Mouse (Mus musculus): ENCODE data around the gene Trrap. TPM values are rescaled to one million over a fixed set of nuclear protein-coding genes. Genes with fewer than 3 reads are reported as not detected.

The Trrap gene
- polyA plus RNA-seq, 1 experiment from 2014 or later = 80.4 TPM

DNA sequence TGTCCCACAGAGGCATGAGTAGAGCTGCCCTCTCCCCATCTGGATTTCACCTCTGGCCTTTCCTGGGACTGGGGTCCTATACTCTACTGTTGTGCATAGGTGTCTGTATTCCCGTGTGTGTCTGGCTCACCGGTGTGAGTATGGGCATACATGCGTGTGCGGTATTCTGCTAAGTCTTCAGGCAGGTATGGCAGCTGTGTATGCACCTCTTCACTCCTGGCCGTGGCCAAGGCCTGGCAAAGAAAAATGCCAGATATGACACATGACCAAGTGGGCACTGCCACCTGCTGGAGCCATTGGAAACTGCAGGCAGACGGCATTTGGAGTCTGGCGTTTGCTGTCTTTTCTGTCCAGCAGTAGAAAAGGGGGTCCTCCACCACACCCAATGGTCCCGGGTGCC is 32.6 kb upstream of the Trrap start:
- Histone ChIP-seq H3K4me2 (ENCODE audit: low read length) (no peak overlapping the region), H3K36me3 (ENCODE audit: control insufficient read depth, insufficient read depth) (no peaks in the 10 kb centered on the region), H3K9me3 (ENCODE audit: control insufficient read depth, low read length) (no peaks in the 10 kb centered on the region), H3K4me3 (replicated peaks; ENCODE audit: low read length) (no peak overlapping the region), H3K9ac (replicated peaks; ENCODE audit: low read depth, low read length) (no peak overlapping the region), H3K4me1 (replicated peaks; ENCODE audit: control insufficient read depth, insufficient read depth, low read length) (no peaks in the 10 kb centered on the region), H3K27ac (ENCODE audit: low read length) (no peak overlapping the region), H3K27me3 (replicated peaks; ENCODE audit: control insufficient read depth, insufficient read depth, low read length) (no peaks in the 10 kb centered on the region)
- peak; percentile 55 for ATAC-seq
- 27% methylated on average over 8 of the region's 8 CpGs for WGBS

DNA sequence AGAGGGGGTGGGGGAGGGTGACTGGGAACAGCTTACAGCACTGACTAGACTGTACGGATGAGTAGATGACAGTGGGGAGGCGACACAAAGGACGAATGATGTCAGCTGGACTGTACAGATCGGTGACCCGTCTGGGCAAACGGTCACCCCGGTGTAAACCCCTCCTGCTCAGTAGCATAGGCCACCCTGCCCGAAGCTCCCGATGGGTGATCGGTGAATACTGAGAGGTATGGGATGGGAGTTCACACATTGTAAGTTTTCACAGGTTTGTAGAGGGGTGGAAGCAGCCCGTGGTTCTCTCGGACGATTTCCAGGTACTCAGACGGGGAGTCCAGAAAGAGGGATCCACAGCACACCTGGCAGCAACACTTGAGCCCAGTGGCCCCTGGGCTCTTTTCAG is 30.4 kb upstream of the Trrap start:
- Histone ChIP-seq H3K4me2 (ENCODE audit: low read length) (no peak overlapping the region), H3K9ac (replicated peaks; ENCODE audit: low read depth, low read length) (no peak overlapping the region), H3K9me3 (ENCODE audit: control insufficient read depth, low read length) (no peaks in the 10 kb centered on the region), H3K4me3 (replicated peaks; ENCODE audit: low read length) (no peak overlapping the region), H3K36me3 (ENCODE audit: control insufficient read depth, insufficient read depth) (no peaks in the 10 kb centered on the region), H3K4me1 (replicated peaks; ENCODE audit: control insufficient read depth, insufficient read depth, low read length) (no peaks in the 10 kb centered on the region), H3K27ac (ENCODE audit: low read length) (no peak overlapping the region), H3K27me3 (replicated peaks; ENCODE audit: control insufficient read depth, insufficient read depth, low read length) (no peaks in the 10 kb centered on the region)
- no peak for ATAC-seq
- WGBS = 91% methylated on average over 14 of the region's 14 CpGs

DNA sequence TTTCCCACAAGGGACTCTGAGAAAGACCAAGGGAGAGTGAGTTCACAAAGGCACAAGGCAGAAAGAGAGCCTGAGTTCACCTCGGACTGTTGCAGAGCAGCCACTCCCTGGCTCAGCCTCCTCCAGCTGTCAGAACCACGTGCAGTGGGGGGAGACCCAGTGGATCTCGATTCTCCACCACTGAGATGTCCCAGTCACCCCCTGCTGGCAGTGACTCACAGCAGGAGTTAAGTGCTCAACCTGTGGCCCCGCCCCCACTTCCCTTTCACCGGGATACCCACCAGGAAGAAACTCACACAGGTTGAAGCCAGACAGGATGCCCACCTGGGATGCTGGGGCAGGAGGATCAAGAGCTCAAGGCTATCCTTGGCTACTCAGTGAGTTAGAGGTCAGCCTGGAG is 15.1 kb upstream of the Trrap start:
- no peak for ATAC-seq

DNA sequence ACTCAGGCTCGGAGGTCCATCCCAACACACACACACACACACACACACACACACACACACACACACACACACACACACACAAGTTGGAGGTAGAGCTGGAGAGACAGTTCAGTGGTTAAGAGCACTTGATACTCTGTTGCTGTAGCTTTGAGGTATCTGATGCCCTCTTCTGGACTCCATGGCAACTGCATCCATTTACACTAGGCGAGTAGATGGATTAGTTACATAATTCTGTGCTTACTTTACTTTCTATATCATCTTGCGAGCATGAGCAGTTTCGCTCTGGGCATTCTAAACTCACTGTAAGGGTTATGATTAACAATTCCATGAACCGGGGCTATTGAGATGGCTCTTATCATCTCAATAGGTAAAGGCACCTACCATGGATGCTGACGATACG is 14.5 kb upstream of the Trrap start:
- no peak overlapping the region for H3K9ac ChIP-seq (replicated peaks; ENCODE audit: low read depth, low read length)
- H3K27ac ChIP-seq (ENCODE audit: low read length) = no peak overlapping the region
- no peak overlapping the region for H3K4me3 ChIP-seq (replicated peaks; ENCODE audit: low read length)
- no peaks in the 10 kb centered on the region for H3K4me1 ChIP-seq (replicated peaks; ENCODE audit: control insufficient read depth, insufficient read depth, low read length)
- H3K4me2 ChIP-seq (ENCODE audit: low read length) = no peak overlapping the region
- ATAC-seq = no peak
- no peaks in the 10 kb centered on the region for H3K9me3 ChIP-seq (ENCODE audit: control insufficient read depth, low read length)
- no peaks in the 10 kb centered on the region for H3K27me3 ChIP-seq (replicated peaks; ENCODE audit: control insufficient read depth, insufficient read depth, low read length)
- H3K36me3 ChIP-seq (ENCODE audit: control insufficient read depth, insufficient read depth) = 0 out of 2 replicates have a peak, but pooled peaks cover 2% of the 10 kb centered on the region
- WGBS = 66% methylated on average over 7 of the region's 7 CpGs

More for the DNA sequence above, 15.1 kb upstream of the Trrap start:
- no peaks in the 10 kb centered on the region for H3K4me1 ChIP-seq (replicated peaks; ENCODE audit: control insufficient read depth, insufficient read depth, low read length)
- H3K36me3 ChIP-seq (ENCODE audit: control insufficient read depth, insufficient read depth) = 0 out of 2 replicates have a peak, but pooled peaks cover 2% of the 10 kb centered on the region
- H3K27ac ChIP-seq (ENCODE audit: low read length) = no peak overlapping the region
- 30% methylated on average over 5 of the region's 5 CpGs for WGBS
- no peaks in the 10 kb centered on the region for H3K9me3 ChIP-seq (ENCODE audit: control insufficient read depth, low read length)
- H3K9ac ChIP-seq (replicated peaks; ENCODE audit: low read depth, low read length) = no peak overlapping the region
- no peaks in the 10 kb centered on the region for H3K27me3 ChIP-seq (replicated peaks; ENCODE audit: control insufficient read depth, insufficient read depth, low read length)
- no peak overlapping the region for H3K4me2 ChIP-seq (ENCODE audit: low read length)
- H3K4me3 ChIP-seq (replicated peaks; ENCODE audit: low read length) = no peak overlapping the region

DNA sequence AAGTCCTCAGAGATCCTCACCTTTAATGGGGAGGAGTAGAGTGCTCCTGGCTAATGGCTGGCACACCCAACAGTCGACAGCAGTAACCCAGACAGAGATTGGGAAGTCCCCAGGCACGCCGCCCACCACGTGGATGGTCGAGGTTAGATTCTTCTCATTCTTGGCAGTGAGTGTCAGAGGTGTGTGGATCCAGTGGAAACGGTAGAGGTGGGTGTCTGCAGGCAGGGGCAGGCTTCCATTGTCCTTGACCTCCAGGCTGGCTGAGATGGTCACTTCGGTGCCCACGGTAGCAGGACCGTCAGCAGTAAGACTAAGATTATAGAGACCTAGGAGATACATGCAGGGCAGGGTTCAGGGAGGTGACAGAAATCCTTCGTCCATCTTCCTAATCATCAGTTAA is 12.3 kb upstream of the Trrap start:
- no peak overlapping the region for H3K4me2 ChIP-seq (ENCODE audit: low read length)
- ATAC-seq = no peak

DNA sequence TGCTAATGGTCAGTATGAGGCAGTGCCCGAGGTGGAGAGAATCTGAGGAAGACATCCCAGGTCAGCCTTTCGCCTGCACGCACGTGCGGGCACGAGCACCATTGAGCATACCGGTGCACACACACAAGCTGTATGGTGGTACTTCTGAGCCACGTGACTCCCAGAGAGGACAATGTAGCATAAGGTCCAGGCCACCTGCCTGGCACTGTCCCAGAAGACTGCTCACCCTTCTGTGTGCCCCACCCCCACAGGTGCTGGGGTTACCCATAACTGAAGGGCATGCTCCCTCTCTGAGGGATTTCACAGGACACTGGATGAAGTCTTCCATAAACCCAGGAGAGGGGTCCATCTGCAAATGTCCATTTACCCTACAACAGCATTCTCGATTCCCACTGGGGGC is 10.1 kb upstream of the Trrap start:
- no peak overlapping the region for H3K9ac ChIP-seq (replicated peaks; ENCODE audit: low read depth, low read length)
- no peaks in the 10 kb centered on the region for H3K9me3 ChIP-seq (ENCODE audit: control insufficient read depth, low read length)
- 85% methylated on average over 9 of the region's 9 CpGs for whole genome bisulfite sequencing
- ATAC-seq = no peak
- H3K4me1 ChIP-seq (replicated peaks; ENCODE audit: control insufficient read depth, insufficient read depth, low read length) = peaks cover 12% of the 10 kb centered on the region
- H3K27ac ChIP-seq (ENCODE audit: low read length) = no peak overlapping the region
- H3K36me3 ChIP-seq (ENCODE audit: control insufficient read depth, insufficient read depth) = no peaks in the 10 kb centered on the region
- no peak overlapping the region for H3K4me3 ChIP-seq (replicated peaks; ENCODE audit: low read length)
- H3K4me2 ChIP-seq (ENCODE audit: low read length) = no peak overlapping the region
- no peaks in the 10 kb centered on the region for H3K27me3 ChIP-seq (replicated peaks; ENCODE audit: control insufficient read depth, insufficient read depth, low read length)

More for the DNA sequence above, 12.3 kb upstream of the Trrap start:
- H3K4me3 ChIP-seq (replicated peaks; ENCODE audit: low read length) = no peak overlapping the region
- H3K36me3 ChIP-seq (ENCODE audit: control insufficient read depth, insufficient read depth) = no peaks in the 10 kb centered on the region
- H3K9me3 ChIP-seq (ENCODE audit: control insufficient read depth, low read length) = no peaks in the 10 kb centered on the region
- no peaks in the 10 kb centered on the region for H3K27me3 ChIP-seq (replicated peaks; ENCODE audit: control insufficient read depth, insufficient read depth, low read length)
- H3K9ac ChIP-seq (replicated peaks; ENCODE audit: low read depth, low read length) = no peak overlapping the region
- 82% methylated on average over 10 of the region's 10 CpGs for WGBS
- H3K27ac ChIP-seq (ENCODE audit: low read length) = no peak overlapping the region
- peaks cover 10% of the 10 kb centered on the region for H3K4me1 ChIP-seq (replicated peaks; ENCODE audit: control insufficient read depth, insufficient read depth, low read length)

DNA sequence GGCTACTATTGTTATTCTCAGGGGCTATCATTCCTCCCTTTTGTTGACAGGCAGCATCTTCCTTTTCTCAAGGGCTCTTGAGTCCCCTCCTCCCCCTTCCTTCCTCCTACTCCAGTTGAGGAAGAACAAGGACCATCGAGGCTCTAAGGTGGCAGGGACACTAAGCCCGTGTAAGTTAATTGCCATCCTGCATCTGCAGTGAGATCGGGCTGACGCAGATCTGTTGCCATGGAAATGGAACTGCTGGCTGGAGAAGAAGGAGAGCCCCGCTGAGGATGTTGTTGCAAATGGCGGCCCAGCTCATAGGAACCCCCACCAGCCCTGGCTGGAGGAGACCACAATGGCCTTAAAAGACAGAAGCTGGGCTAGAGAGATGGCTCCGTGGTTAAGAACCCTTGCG is 9.1 kb upstream of the Trrap start:
- 5% methylated on average over 8 of the region's 8 CpGs for WGBS
- no peaks in the 10 kb centered on the region for H3K9me3 ChIP-seq (ENCODE audit: control insufficient read depth, low read length)
- H3K4me2 ChIP-seq (ENCODE audit: low read length) = peak overlapping the region; percentile 33
- peak overlapping the region; percentile 3; the same call in 1 of the 2 replicates for H3K4me3 ChIP-seq (replicated peaks; ENCODE audit: low read length)
- H3K27ac ChIP-seq (ENCODE audit: low read length) = peak overlapping the region; percentile 60
- ATAC-seq = peak; percentile 46
- no peaks in the 10 kb centered on the region for H3K36me3 ChIP-seq (ENCODE audit: control insufficient read depth, insufficient read depth)
- H3K4me1 ChIP-seq (replicated peaks; ENCODE audit: control insufficient read depth, insufficient read depth, low read length) = peaks cover 12% of the 10 kb centered on the region
- no peaks in the 10 kb centered on the region for H3K27me3 ChIP-seq (replicated peaks; ENCODE audit: control insufficient read depth, insufficient read depth, low read length)
- H3K9ac ChIP-seq (replicated peaks; ENCODE audit: low read depth, low read length) = no peak overlapping the region

DNA sequence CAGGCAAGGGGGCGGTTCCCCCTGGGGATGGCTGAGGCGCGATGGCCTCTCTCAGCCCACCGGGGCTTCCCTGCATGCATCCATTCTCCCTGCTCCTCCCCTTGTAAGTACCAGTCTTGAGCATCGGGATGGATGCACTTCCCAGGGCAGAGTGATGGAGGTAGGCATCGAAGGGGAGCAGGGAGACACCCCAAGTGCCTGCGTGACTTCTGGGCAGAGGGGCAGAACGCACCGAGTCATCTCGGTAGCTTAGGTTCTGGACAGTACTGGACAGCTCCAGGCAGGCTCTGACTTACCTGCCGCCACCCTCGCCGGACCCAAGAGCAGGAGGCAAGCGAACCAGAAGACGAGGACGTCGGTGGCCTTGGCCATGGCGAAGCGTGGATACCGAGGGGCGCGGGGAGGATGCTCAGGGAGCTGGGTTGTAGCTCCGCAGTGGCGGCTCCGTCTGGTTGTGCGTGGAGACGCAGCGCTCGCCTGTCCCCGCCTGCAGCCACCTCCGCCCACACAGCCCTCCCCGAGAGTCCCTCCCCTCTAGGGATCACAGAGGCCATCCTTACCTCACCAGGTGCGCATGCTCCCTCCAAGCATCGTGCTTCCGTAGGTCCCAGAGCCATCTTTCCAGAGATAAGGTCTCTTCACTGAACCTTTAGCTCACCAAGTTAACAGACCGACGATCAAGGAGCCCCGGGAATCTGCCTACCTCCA is 6.2 kb upstream of the Trrap start, which contains the start of gene Tmem130:
Tmem130 (minus strand) TSS at position 658 of the 708 bp plus-strand sequence.
- under 1% methylated on average over 38 of the region's 38 CpGs for WGBS
- peak within 1 kb of the TSS; percentile 71 for H3K9ac ChIP-seq (replicated peaks; ENCODE audit: low read depth, low read length)
- H3K27me3 ChIP-seq (replicated peaks; ENCODE audit: control insufficient read depth, insufficient read depth, low read length) = no peaks in the 10 kb centered on the region; the same call in 1 of the 2 replicates
- peak; percentile 88 for ATAC-seq
- peak within 1 kb of the TSS; percentile 68 for H3K4me2 ChIP-seq (ENCODE audit: low read length)
- H3K9me3 ChIP-seq (ENCODE audit: control insufficient read depth, low read length) = no peaks in the 10 kb centered on the region
- no peaks in the 10 kb centered on the region for H3K36me3 ChIP-seq (ENCODE audit: control insufficient read depth, insufficient read depth)
- peak within 1 kb of the TSS; percentile 77 for H3K27ac ChIP-seq (ENCODE audit: low read length)
- peak within 1 kb of the TSS; percentile 60 for H3K4me3 ChIP-seq (replicated peaks; ENCODE audit: low read length)
- H3K4me1 ChIP-seq (replicated peaks; ENCODE audit: control insufficient read depth, insufficient read depth, low read length) = peaks cover 12% of the 10 kb centered on the region

DNA sequence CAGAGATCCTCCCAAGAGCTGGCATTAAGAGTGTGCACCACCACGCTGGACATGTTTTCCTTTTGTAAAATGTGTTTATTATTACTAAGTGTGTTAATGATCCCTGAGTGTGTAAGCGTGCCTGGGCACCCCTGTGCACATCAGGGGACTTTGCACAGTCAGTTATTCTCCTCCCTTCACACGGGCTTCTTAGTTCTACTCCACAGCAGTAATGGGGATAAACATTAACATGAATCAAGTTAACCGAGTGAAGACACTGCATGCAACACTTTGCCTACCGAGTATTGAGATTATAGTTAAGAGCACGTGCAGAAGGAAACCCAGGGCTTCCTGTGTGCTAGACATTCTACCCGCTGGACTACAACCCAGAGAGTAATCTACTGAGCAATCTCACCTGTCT is 1.5 kb upstream of the Trrap start:
- H3K27ac ChIP-seq (ENCODE audit: low read length) = no peak overlapping the region
- no peak overlapping the region for H3K9ac ChIP-seq (replicated peaks; ENCODE audit: low read depth, low read length)

More for the DNA sequence above, 1.5 kb upstream of the Trrap start:
- H3K4me3 ChIP-seq (replicated peaks; ENCODE audit: low read length) = no peak overlapping the region
- peaks cover 12% of the 10 kb centered on the region for H3K4me1 ChIP-seq (replicated peaks; ENCODE audit: control insufficient read depth, insufficient read depth, low read length)
- no peaks in the 10 kb centered on the region for H3K9me3 ChIP-seq (ENCODE audit: control insufficient read depth, low read length)
- no peaks in the 10 kb centered on the region; the same call in 1 of the 2 replicates for H3K36me3 ChIP-seq (ENCODE audit: control insufficient read depth, insufficient read depth)
- no peak for ATAC-seq
- WGBS = 83% methylated on average over 7 of the region's 7 CpGs
- H3K27me3 ChIP-seq (replicated peaks; ENCODE audit: control insufficient read depth, insufficient read depth, low read length) = no peaks in the 10 kb centered on the region; the same call in 1 of the 2 replicates
- no peak overlapping the region for H3K4me2 ChIP-seq (ENCODE audit: low read length)

Data from forebrain, embryonic 16.5 days (tissue).